Mouse (Mus musculus): ENCODE measurements around the gene Sdr42e1. TPM values are rescaled to one million over a fixed set of nuclear protein-coding genes. Genes with fewer than 3 reads are reported as not detected.

Gene Sdr42e1
- 2.9 TPM for polyA plus RNA-seq (2017; shearing (Covaris generic))

GRCm38 (mm10) chr8:117673430-117673830, at the start of gene Sdr42e1:
Gene Sdr42e1, minus strand, starts transcription at chr8:117673689.

GRCm38 (mm10) chr8:117701859-117702258, 28.4 kb upstream of the Sdr42e1 start, which contains the start of gene Hsd17b2:
Gene Hsd17b2, plus strand, starts transcription at chr8:117701904.

Other genes with a start within 250 kb of the Sdr42e1 start
- 0.46 TPM for gene Plcg2, start 175.4 kb downstream of the Sdr42e1 start, polyA plus RNA-seq (2017; shearing (Covaris generic))
- gene Hsd17b2, start 28.2 kb upstream of the Sdr42e1 start, polyA plus RNA-seq (2017; shearing (Covaris generic)), result not detected
- gene Mphosph6, start 128.3 kb upstream of the Sdr42e1 start, polyA plus RNA-seq (2017; shearing (Covaris generic)), result 47.4 TPM